Mouse (Mus musculus) liver, adult 2 months (tissue): ENCODE measurements around the gene Olfr963.

Experiments used
- CTCF ChIP-seq: fragments of 200-500 bp; IDR thresholded peaks from 2 replicates; pipeline ENCODE4 v1.5.1; 2011; ENCODE audit warnings: low read depth, low read length, control low read depth
- POLR2A ChIP-seq: fragments of 200-500 bp; IDR thresholded peaks from 2 replicates; pipeline ENCODE4 v1.6.1; 2011; ENCODE audit warnings: low read length, control low read depth; ENCODE audit not compliant: insufficient read depth; ENCODE audit errors: extremely low read depth

DNA sequence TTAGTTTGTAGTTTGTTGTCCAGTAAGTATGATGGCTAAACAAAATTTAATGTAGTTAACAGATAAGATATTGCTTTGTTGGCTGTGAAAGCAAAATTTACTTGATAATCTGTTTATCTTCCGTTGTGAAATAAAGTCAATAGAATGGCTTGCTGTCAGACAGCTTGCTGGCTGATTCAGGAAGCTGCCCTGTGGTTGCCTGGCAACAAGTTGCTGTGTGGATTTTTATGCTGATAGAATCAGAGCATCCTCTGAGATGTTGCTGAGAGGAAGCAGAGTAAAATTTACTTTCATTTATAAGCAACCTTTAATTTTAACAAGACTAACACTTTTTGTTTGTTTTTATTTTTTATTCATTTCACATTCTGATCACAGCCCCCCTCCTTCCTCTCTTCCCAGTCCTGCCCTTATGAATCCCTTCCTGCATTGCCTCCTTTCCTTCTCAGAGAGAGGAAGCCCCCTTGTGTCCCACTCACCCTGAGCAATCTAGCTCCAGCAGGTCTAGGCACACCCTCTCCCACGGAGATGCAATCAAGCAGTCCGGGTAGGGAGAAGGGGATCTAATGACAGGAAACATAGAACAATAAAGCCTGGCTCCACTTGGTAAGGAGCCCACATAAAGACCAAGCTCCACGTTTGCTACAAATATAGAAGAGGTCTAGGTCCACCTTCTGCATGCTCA, 33.0 kb upstream of the Olfr963 start:
- TF ChIP-seq POLR2A (no peak), CTCF (no peak)
